Mouse (Mus musculus): Measurements from ENCODE around the gene Svs4.
"Not testable (repeated sequence)": the region's sequence is repeated elsewhere in the genome, so short reads cannot be mapped to it uniquely, and the experiment has no call there.

DNA sequence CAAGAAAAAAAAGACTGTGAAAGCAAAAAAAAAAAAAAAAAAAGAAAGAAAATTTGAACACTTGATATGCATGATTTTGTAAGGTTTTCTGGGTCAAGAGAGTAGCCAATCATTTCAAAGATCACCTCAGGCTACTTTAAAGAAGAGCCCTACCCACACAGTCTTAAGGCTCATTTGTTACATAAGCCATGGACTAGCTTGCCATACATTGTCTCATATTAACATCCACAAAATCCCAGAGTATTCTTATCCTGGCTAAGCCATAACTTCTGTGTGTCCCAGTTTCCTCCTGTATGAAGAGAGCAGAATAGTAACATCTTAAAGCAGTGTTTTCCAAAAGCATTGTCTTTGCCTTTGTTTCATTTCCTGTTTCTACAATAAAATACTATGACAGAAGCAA lies 37.2 kb upstream of the Svs4 start:
- TF ChIP-seq CTCF (IDR thresholded peaks at IDR 0.05; ENCODE audit: low read depth, low read length); POLR2A (IDR thresholded peaks at IDR 0.05; ENCODE audit: extremely low read depth, insufficient read depth, low read length): not testable (repeated sequence)
